Mouse (Mus musculus): ENCODE measurements around the gene Hs2st1. TPM values are rescaled to one million over a fixed set of nuclear protein-coding genes. Genes with fewer than 3 reads are reported as not detected.

The Hs2st1 gene
- polyA plus RNA-seq, 1 experiment = 5.2 TPM

GRCm38 (mm10) chr3:144399358-144400096 is 170.5 kb downstream of the Hs2st1 start:
- no peaks in the 10 kb centered on the region for H3K27me3 ChIP-seq (replicated peaks; ENCODE audit: control insufficient read depth, insufficient read depth, low read length)
- H3K27ac ChIP-seq (ENCODE audit: insufficient read depth, low read depth, low read length) = no peak overlapping the region
- TF ChIP-seq POLR2A (IDR thresholded peaks at IDR 0.05; ENCODE audit: low read depth, low read length) = no peak
- TF ChIP-seq CTCF (conservative IDR thresholded peaks at IDR 0.05; ENCODE audit: insufficient read depth, insufficient read length, low read depth, low read length) = peak; percentile 93
- H3K36me3 ChIP-seq (ENCODE audit: control insufficient read depth, insufficient read depth, low read length) = no peaks in the 10 kb centered on the region
- peak; percentile 77 for DNase-seq
- H3K4me1 ChIP-seq (ENCODE audit: control insufficient read depth, insufficient read depth, low read length) = no peaks in the 10 kb centered on the region
- no peak overlapping the region for H3K4me3 ChIP-seq (ENCODE audit: insufficient read depth, low read depth, low read length)
- 35% methylated on average over 21 of the region's 21 CpGs for WGBS

DNA sequence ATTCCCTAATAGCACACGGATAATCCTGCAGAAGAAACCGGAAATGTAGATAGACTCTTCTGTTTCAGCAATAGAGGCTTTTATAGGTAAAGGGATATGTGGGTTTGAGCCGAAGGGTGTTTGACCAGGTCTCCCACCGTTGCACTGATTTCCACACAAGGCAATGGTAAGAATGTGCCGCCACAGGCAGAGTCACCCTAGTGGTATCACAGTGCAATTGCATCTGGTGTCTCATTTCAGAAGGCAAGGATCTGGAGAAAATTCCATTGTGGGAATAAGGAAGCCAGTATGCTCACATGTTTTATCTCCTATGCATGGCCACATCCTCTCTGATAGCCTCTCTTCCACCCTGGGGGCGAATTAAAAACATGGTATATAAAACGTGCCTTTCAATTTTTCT is 171.8 kb downstream of the Hs2st1 start:
- Histone ChIP-seq H3K4me1 (ENCODE audit: control insufficient read depth, insufficient read depth, low read length) (no peaks in the 10 kb centered on the region), H3K27ac (ENCODE audit: insufficient read depth, low read depth, low read length) (no peak overlapping the region), H3K4me3 (ENCODE audit: insufficient read depth, low read depth, low read length) (no peak overlapping the region), H3K27me3 (replicated peaks; ENCODE audit: control insufficient read depth, insufficient read depth, low read length) (no peaks in the 10 kb centered on the region), H3K36me3 (ENCODE audit: control insufficient read depth, insufficient read depth, low read length) (no peaks in the 10 kb centered on the region)
- 87% methylated on average over 7 of the region's 7 CpGs for WGBS
- no peak for DNase-seq
- TF ChIP-seq POLR2A (IDR thresholded peaks at IDR 0.05; ENCODE audit: low read depth, low read length) (no peak), CTCF (conservative IDR thresholded peaks at IDR 0.05; ENCODE audit: insufficient read depth, insufficient read length, low read depth, low read length) (peak; percentile 22; the same call in 1 of the 2 replicates)

DNA sequence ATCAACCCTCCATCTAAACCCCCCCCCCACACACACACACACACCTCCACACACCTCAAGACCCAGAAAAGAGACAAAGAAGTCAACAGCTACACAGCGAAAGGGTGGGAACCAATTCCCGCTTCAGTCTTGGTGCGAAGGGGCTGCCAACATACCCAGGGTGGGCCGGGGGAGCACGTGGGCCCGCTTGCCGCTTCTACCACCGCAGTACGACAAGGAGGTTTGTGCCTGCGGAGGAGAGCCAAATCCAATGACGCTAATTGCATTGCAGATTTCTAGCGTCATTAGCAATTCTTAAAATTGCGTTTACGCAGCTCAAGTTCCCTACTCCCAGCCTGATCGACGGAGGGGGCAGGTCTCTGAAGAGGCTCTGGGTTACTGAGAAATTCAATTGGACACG is 173.5 kb downstream of the Hs2st1 start:
- Histone ChIP-seq H3K4me1 (ENCODE audit: control insufficient read depth, insufficient read depth, low read length) (no peaks in the 10 kb centered on the region), H3K27me3 (replicated peaks; ENCODE audit: control insufficient read depth, insufficient read depth, low read length) (no peaks in the 10 kb centered on the region), H3K4me3 (ENCODE audit: insufficient read depth, low read depth, low read length) (no peak overlapping the region), H3K27ac (ENCODE audit: insufficient read depth, low read depth, low read length) (no peak overlapping the region), H3K36me3 (ENCODE audit: control insufficient read depth, insufficient read depth, low read length) (no peaks in the 10 kb centered on the region)
- DNase-seq = no peak
- TF ChIP-seq CTCF (conservative IDR thresholded peaks at IDR 0.05; ENCODE audit: insufficient read depth, insufficient read length, low read depth, low read length) = no peak
- no peak for TF ChIP-seq POLR2A (IDR thresholded peaks at IDR 0.05; ENCODE audit: low read depth, low read length)
- WGBS = 78% methylated on average over 17 of the region's 17 CpGs

DNA sequence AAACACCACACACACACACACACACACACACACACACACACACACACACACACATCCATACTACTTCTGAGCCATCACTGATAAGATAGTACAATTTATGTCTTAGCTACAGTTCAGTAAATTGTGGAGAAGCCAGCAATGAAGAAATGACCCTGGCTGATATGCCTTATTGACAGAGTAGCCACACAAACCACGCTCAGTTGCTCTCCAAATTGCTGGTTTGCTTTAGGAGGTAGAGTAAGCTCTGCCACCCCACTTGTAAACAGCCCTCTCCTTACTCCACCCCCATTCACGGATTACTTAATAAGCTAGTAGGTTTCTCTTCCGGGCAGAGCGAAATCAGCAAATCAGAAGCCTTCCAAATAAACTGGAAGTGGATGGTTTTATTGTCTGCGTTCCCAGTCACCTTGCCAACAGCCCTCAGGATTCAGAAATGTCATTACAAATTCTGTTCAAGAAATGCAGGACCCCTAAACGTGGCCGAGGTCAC is 175.5 kb downstream of the Hs2st1 start:
- 67% methylated on average over 7 of the region's 7 CpGs for WGBS
- no peaks in the 10 kb centered on the region for H3K36me3 ChIP-seq (ENCODE audit: control insufficient read depth, insufficient read depth, low read length)
- H3K27ac ChIP-seq (ENCODE audit: insufficient read depth, low read depth, low read length) = no peak overlapping the region
- no peaks in the 10 kb centered on the region for H3K4me1 ChIP-seq (ENCODE audit: control insufficient read depth, insufficient read depth, low read length)
- no peak for DNase-seq
- H3K27me3 ChIP-seq (replicated peaks; ENCODE audit: control insufficient read depth, insufficient read depth, low read length) = no peaks in the 10 kb centered on the region
- no peak for TF ChIP-seq POLR2A (IDR thresholded peaks at IDR 0.05; ENCODE audit: low read depth, low read length)
- H3K4me3 ChIP-seq (ENCODE audit: insufficient read depth, low read depth, low read length) = no peak overlapping the region

GRCm38 (mm10) chr3:144386446-144386845 is 183.5 kb downstream of the Hs2st1 start:
- DNase-seq = peak; percentile 52
- no peak overlapping the region for H3K27ac ChIP-seq (ENCODE audit: insufficient read depth, low read depth, low read length)
- H3K4me1 ChIP-seq (ENCODE audit: control insufficient read depth, insufficient read depth, low read length) = no peaks in the 10 kb centered on the region
- no peak overlapping the region for H3K4me3 ChIP-seq (ENCODE audit: insufficient read depth, low read depth, low read length)
- TF ChIP-seq CTCF (conservative IDR thresholded peaks at IDR 0.05; ENCODE audit: insufficient read depth, insufficient read length, low read depth, low read length) (no peak), POLR2A (IDR thresholded peaks at IDR 0.05; ENCODE audit: low read depth, low read length) (no peak)
- H3K27me3 ChIP-seq (replicated peaks; ENCODE audit: control insufficient read depth, insufficient read depth, low read length) = no peaks in the 10 kb centered on the region
- 43% methylated on average over 4 of the region's 4 CpGs for WGBS
- no peaks in the 10 kb centered on the region for H3K36me3 ChIP-seq (ENCODE audit: control insufficient read depth, insufficient read depth, low read length)

DNA sequence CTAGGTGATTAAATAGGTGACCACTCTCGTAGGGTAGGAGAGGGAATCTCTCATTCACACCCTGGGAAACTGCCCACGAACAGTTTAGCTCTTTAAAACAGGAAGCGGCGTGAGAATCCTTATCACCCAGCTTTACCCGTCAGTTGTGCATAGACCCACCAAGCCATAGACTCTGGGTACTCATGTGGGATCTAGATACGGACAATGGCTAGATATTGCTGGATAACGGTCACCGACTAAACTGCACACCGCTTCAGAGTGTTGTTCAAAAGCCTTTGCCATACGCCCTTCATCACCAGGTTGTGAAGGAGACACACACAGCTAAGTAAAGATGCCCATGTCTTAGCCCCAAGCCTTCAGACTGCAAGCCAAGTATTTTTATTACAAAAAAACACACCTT is 185.3 kb downstream of the Hs2st1 start:
- 91% methylated on average over 10 of the region's 10 CpGs for WGBS
- no peak overlapping the region for H3K4me3 ChIP-seq (ENCODE audit: insufficient read depth, low read depth, low read length)
- H3K36me3 ChIP-seq (ENCODE audit: control insufficient read depth, insufficient read depth, low read length) = no peaks in the 10 kb centered on the region
- 0 out of 2 replicates have a peak, but pooled peaks cover 2% of the 10 kb centered on the region for H3K27me3 ChIP-seq (replicated peaks; ENCODE audit: control insufficient read depth, insufficient read depth, low read length)
- no peak overlapping the region for H3K27ac ChIP-seq (ENCODE audit: insufficient read depth, low read depth, low read length)
- DNase-seq = no peak
- H3K4me1 ChIP-seq (ENCODE audit: control insufficient read depth, insufficient read depth, low read length) = no peaks in the 10 kb centered on the region
- TF ChIP-seq CTCF (conservative IDR thresholded peaks at IDR 0.05; ENCODE audit: insufficient read depth, insufficient read length, low read depth, low read length) (no peak), POLR2A (IDR thresholded peaks at IDR 0.05; ENCODE audit: low read depth, low read length) (no peak)

DNA sequence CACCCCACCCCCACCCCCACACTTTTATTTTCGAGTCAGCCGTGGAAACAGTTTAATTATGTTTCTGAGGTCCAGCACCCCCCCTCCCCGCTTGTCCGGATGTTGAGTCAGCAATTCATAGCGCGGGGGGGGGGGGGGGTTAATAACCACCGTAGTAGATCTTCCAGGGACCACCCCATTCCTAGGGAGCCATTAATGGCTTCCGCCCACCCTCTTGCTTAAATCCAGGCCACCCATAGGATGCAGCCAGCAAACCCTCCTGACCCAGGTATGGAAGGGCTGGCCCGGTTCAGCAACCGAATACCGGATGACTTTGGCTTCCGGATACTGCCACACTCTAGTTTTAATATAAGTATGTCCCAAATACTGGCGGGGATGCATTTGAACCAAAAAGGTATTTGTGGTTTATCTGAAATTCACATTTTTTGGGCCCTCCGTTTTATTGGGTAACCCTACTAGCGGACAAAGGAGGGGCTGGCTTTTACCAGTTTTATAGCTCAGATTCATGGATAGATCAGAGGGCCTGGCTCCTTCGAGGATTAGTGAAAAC is 188.5 kb downstream of the Hs2st1 start:
- H3K27me3 ChIP-seq (replicated peaks; ENCODE audit: control insufficient read depth, insufficient read depth, low read length) = 0 out of 2 replicates have a peak, but pooled peaks cover 2% of the 10 kb centered on the region
- no peaks in the 10 kb centered on the region for H3K36me3 ChIP-seq (ENCODE audit: control insufficient read depth, insufficient read depth, low read length)
- H3K27ac ChIP-seq (ENCODE audit: insufficient read depth, low read depth, low read length) = no peak overlapping the region
- peak overlapping the region; percentile 20; the same call in 1 of the 2 replicates for H3K4me3 ChIP-seq (ENCODE audit: insufficient read depth, low read depth, low read length)
- 20% methylated on average over 16 of the region's 16 CpGs for WGBS
- TF ChIP-seq CTCF (conservative IDR thresholded peaks at IDR 0.05; ENCODE audit: insufficient read depth, insufficient read length, low read depth, low read length) (no peak), POLR2A (IDR thresholded peaks at IDR 0.05; ENCODE audit: low read depth, low read length) (no peak)
- DNase-seq = no peak
- H3K4me1 ChIP-seq (ENCODE audit: control insufficient read depth, insufficient read depth, low read length) = no peaks in the 10 kb centered on the region

All from kidney, adult 2 months (tissue).